Mouse (Mus musculus) liver, embryonic 14.5 days (tissue): ENCODE data around the gene Pigm.

Experiments
- CTCF ChIP-seq: IDR thresholded peaks from 2 replicates; pipeline ENCODE4 v1.5.1; 2016; ENCODE audit warnings: antibody characterized with exemption, low read depth, control low read depth
- EP300 ChIP-seq: IDR thresholded peaks from 2 replicates; pipeline ENCODE4 v1.6.1; 2016; ENCODE audit warnings: antibody characterized with exemption, low read depth

- TF ChIP-seq CTCF (no peak), EP300 (no peak)
Measured at GRCm38 (mm10) chr1:172428614-172429013, 52.3 kb downstream of the Pigm start.
